Mouse (Mus musculus): ENCODE data around the gene Btbd35f20. TPM values are rescaled to one million over a fixed set of nuclear protein-coding genes. Genes with fewer than 3 reads are reported as not detected.
"Not testable (repeated sequence)": the region's sequence is repeated elsewhere in the genome, so short reads cannot be mapped to it uniquely, and the experiment has no call there.

Btbd35f20 gene
- not detected in 2 replicates for polyA plus RNA-seq (2012; rRNA removed)

DNA sequence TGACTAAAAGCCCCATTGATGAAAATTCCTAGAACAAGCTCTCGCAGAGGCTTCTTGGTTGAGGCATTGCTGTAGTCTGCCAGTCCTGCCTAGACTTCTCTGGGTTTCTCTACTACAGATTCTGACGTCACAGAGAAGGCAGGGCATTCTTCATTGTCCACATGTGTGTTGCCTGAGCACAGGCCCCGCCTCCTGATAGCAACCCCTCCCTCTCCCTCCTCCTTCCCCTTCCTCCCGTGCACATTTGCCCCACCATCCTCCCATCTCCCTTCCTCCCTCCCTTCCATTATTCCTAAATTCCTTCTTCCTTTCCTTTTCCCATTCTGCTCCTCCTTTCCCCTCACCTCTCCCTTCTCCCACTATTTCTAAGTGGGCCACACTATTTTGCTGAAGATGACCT lies at the start of gene Btbd35f20:
TSS of gene Btbd35f20 (minus strand) at position 101 of the 400 bp plus-strand sequence.
- DNase-seq; H3K4me3 ChIP-seq (replicated peaks; ENCODE audit: extremely low read depth, low read depth, low read length); H3K4me1 ChIP-seq (ENCODE audit: control insufficient read depth, insufficient read depth, low read length): not testable (repeated sequence)
- no CpG with 5 or more reads among the region's 4 CpGs for WGBS

Other genes with a start within 250 kb of the Btbd35f20 start
- gene Btbd35f28, start 94.7 kb downstream of the Btbd35f20 start, polyA plus RNA-seq (2012; rRNA removed) = not detected in 2 replicates
- gene Btbd35f17, start 79.4 kb upstream of the Btbd35f20 start, polyA plus RNA-seq (2012; rRNA removed) = not detected in 2 replicates